Mouse (Mus musculus): ENCODE measurements at regions not wholly inside any gene's neighbourhood (a gene's known extent, or its start where the extent isn't known, plus 50 kb on each side); places are given as distances from the start of the nearest gene placed in this dataset.

DNA sequence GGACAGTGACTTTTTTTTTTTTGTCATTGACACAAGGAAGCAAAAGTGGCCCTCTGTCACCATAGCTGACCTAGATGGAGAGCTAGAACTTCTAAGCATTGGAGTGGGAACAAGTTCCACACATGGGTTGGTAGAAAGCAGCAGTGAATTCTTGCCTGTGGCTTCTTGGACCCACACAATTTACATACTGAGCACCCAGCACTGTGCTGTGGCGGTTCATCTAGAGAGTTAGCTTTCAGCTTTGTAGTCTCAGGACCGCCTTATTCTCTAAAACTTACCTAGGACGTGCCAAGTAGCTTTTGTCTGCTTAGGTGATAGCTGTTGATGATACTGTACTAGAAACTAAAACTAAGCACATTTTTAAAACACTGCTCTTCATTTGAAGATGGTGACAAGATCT is 72.1 kb upstream of the Dgkg start:
- no peaks in the 10 kb centered on the region for H3K27me3 ChIP-seq (ENCODE audit: insufficient read depth, low read length)
- no peak overlapping the region for H3K4me3 ChIP-seq (ENCODE audit: low read depth, low read length)
- 75% methylated on average over 3 of the region's 3 CpGs for WGBS (ENCODE audit: insufficient replicate concordance)
- H3K4me1 ChIP-seq (ENCODE audit: insufficient read depth): no peaks in the 10 kb centered on the region
- H3K4me2 ChIP-seq (ENCODE audit: low read depth, low read length): no peak overlapping the region
- DNase-seq (no peak), ATAC-seq (no peak)
- TF ChIP-seq EP300 (IDR thresholded peaks at IDR 0.05; ENCODE audit: low read depth) (no peak), CTCF (IDR thresholded peaks at IDR 0.05; ENCODE audit: low read depth) (no peak)
- H3K9ac ChIP-seq (replicated peaks): no peak overlapping the region
- no peak overlapping the region for H3K27ac ChIP-seq (ENCODE audit: low read depth)
- no peaks in the 10 kb centered on the region for H3K36me3 ChIP-seq (replicated peaks; ENCODE audit: insufficient read depth, low read length)
- H3K9me3 ChIP-seq (ENCODE audit: low read length): no peaks in the 10 kb centered on the region

GRCm38 (mm10) chr16:22725261-22725660 is 68.2 kb upstream of the Dgkg start:
- Histone ChIP-seq H3K9ac (replicated peaks) (no peak overlapping the region), H3K27ac (ENCODE audit: low read depth) (no peak overlapping the region), H3K4me1 (ENCODE audit: insufficient read depth) (no peaks in the 10 kb centered on the region), H3K36me3 (replicated peaks; ENCODE audit: insufficient read depth, low read length) (no peaks in the 10 kb centered on the region), H3K9me3 (ENCODE audit: low read length) (no peaks in the 10 kb centered on the region), H3K4me2 (ENCODE audit: low read depth, low read length) (no peak overlapping the region), H3K4me3 (ENCODE audit: low read depth, low read length) (no peak overlapping the region), H3K27me3 (ENCODE audit: insufficient read depth, low read length) (no peaks in the 10 kb centered on the region)
- TF ChIP-seq CTCF (IDR thresholded peaks at IDR 0.05; ENCODE audit: low read depth): no peak
- TF ChIP-seq EP300 (IDR thresholded peaks at IDR 0.05; ENCODE audit: low read depth): no peak
- ATAC-seq (no peak), DNase-seq (no peak)
- 88% methylated on average over 3 of the region's 3 CpGs for WGBS (ENCODE audit: insufficient replicate concordance)

GRCm38 (mm10) chr16:22723333-22723732 is 66.3 kb upstream of the Dgkg start:
- Histone ChIP-seq H3K27me3 (ENCODE audit: insufficient read depth, low read length) (no peaks in the 10 kb centered on the region), H3K9ac (replicated peaks) (no peak overlapping the region), H3K4me3 (ENCODE audit: low read depth, low read length) (no peak overlapping the region), H3K9me3 (ENCODE audit: low read length) (no peaks in the 10 kb centered on the region), H3K4me2 (ENCODE audit: low read depth, low read length) (no peak overlapping the region), H3K36me3 (replicated peaks; ENCODE audit: insufficient read depth, low read length) (no peaks in the 10 kb centered on the region), H3K4me1 (ENCODE audit: insufficient read depth) (no peaks in the 10 kb centered on the region), H3K27ac (ENCODE audit: low read depth) (no peak overlapping the region)
- TF ChIP-seq CTCF (IDR thresholded peaks at IDR 0.05; ENCODE audit: low read depth): no peak
- no peak for TF ChIP-seq EP300 (IDR thresholded peaks at IDR 0.05; ENCODE audit: low read depth)
- ATAC-seq (no peak), DNase-seq (no peak)
- whole genome bisulfite sequencing (ENCODE audit: insufficient replicate concordance): 75% methylated on average over 4 of the region's 4 CpGs

- Histone ChIP-seq H3K9ac (replicated peaks) (no peak overlapping the region), H3K4me3 (ENCODE audit: low read depth, low read length) (no peak overlapping the region), H3K36me3 (replicated peaks; ENCODE audit: insufficient read depth, low read length) (no peaks in the 10 kb centered on the region), H3K4me1 (ENCODE audit: insufficient read depth) (no peaks in the 10 kb centered on the region), H3K27ac (ENCODE audit: low read depth) (no peak overlapping the region), H3K4me2 (ENCODE audit: low read depth, low read length) (no peak overlapping the region), H3K9me3 (ENCODE audit: low read length) (no peaks in the 10 kb centered on the region), H3K27me3 (ENCODE audit: insufficient read depth, low read length) (no peaks in the 10 kb centered on the region)
- 63% methylated on average over 4 of the region's 4 CpGs for WGBS (ENCODE audit: insufficient replicate concordance)
- ATAC-seq (no peak), DNase-seq (no peak)
- no peak for TF ChIP-seq EP300 (IDR thresholded peaks at IDR 0.05; ENCODE audit: low read depth)
- TF ChIP-seq CTCF (IDR thresholded peaks at IDR 0.05; ENCODE audit: low read depth): 0 out of 2 replicates have a peak, but pooled peaks have one; percentile 2
These were observed 62.8 kb upstream of the Dgkg start for GRCm38 (mm10) chr16:22719791-22720190.

DNA sequence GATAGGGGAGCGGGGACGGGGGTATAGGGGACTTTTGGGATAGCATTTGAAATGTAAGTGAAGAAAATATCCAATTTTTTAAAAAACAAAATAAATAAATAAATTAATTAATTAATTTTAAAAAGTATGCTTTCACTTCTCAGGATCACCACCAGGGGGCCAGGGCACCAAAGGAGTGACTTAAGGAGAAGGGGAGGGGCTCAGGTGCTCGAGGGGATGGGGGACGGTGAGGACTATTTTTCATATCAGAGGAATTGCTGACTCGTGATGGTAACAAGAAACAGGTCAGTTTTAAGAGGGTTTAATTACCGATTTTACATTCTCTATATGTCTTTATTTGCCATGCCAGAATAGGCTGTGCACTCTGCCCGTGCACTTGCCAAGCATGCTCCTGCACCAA is 62.3 kb upstream of the Dgkg start:
- Histone ChIP-seq H3K27me3 (ENCODE audit: insufficient read depth, low read length) (no peaks in the 10 kb centered on the region), H3K9me3 (ENCODE audit: low read length) (no peaks in the 10 kb centered on the region), H3K4me2 (ENCODE audit: low read depth, low read length) (no peak overlapping the region), H3K36me3 (replicated peaks; ENCODE audit: insufficient read depth, low read length) (no peaks in the 10 kb centered on the region), H3K9ac (replicated peaks) (no peak overlapping the region), H3K27ac (ENCODE audit: low read depth) (no peak overlapping the region), H3K4me1 (ENCODE audit: insufficient read depth) (no peaks in the 10 kb centered on the region), H3K4me3 (ENCODE audit: low read depth, low read length) (no peak overlapping the region)
- no peak for ATAC-seq
- DNase-seq: no peak
- TF ChIP-seq CTCF (IDR thresholded peaks at IDR 0.05; ENCODE audit: low read depth) (peak; percentile 48; the same call in 1 of the 2 replicates), EP300 (IDR thresholded peaks at IDR 0.05; ENCODE audit: low read depth) (no peak)
- 46% methylated on average over 7 of the region's 7 CpGs for WGBS (ENCODE audit: insufficient replicate concordance)

- no peak for DNase-seq
- TF ChIP-seq EP300 (IDR thresholded peaks at IDR 0.05; ENCODE audit: low read depth) (no peak), CTCF (IDR thresholded peaks at IDR 0.05; ENCODE audit: low read depth) (peak; percentile 35; the same call in 1 of the 2 replicates)
- no peak for ATAC-seq
These were observed 60.4 kb upstream of the Dgkg start for GRCm38 (mm10) chr16:22717462-22717861.

GRCm38 (mm10) chr16:22716306-22716830 is 59.3 kb upstream of the Dgkg start:
- no peaks in the 10 kb centered on the region for H3K36me3 ChIP-seq (replicated peaks; ENCODE audit: insufficient read depth, low read length)
- H3K4me1 ChIP-seq (ENCODE audit: insufficient read depth): no peaks in the 10 kb centered on the region
- TF ChIP-seq EP300 (IDR thresholded peaks at IDR 0.05; ENCODE audit: low read depth) (no peak), CTCF (IDR thresholded peaks at IDR 0.05; ENCODE audit: low read depth) (no peak)
- no peak overlapping the region for H3K9ac ChIP-seq (replicated peaks)
- DNase-seq (no peak), ATAC-seq (no peak)
- H3K4me3 ChIP-seq (ENCODE audit: low read depth, low read length): no peak overlapping the region
- H3K4me2 ChIP-seq (ENCODE audit: low read depth, low read length): no peak overlapping the region
- H3K27me3 ChIP-seq (ENCODE audit: insufficient read depth, low read length): no peaks in the 10 kb centered on the region
- H3K9me3 ChIP-seq (ENCODE audit: low read length): no peaks in the 10 kb centered on the region
- 83% methylated on average over 8 of the region's 8 CpGs for WGBS (ENCODE audit: insufficient replicate concordance)
- H3K27ac ChIP-seq (ENCODE audit: low read depth): no peak overlapping the region

More at GRCm38 (mm10) chr16:22717462-22717861, 60.4 kb upstream of the Dgkg start:
- H3K27ac ChIP-seq (ENCODE audit: low read depth): no peak overlapping the region
- WGBS (ENCODE audit: insufficient replicate concordance): 47% methylated on average over 2 of the region's 2 CpGs
- no peak overlapping the region for H3K9ac ChIP-seq (replicated peaks)
- H3K4me1 ChIP-seq (ENCODE audit: insufficient read depth): no peaks in the 10 kb centered on the region
- no peaks in the 10 kb centered on the region for H3K27me3 ChIP-seq (ENCODE audit: insufficient read depth, low read length)
- no peaks in the 10 kb centered on the region for H3K9me3 ChIP-seq (ENCODE audit: low read length)
- H3K36me3 ChIP-seq (replicated peaks; ENCODE audit: insufficient read depth, low read length): no peaks in the 10 kb centered on the region
- H3K4me3 ChIP-seq (ENCODE audit: low read depth, low read length): no peak overlapping the region
- H3K4me2 ChIP-seq (ENCODE audit: low read depth, low read length): no peak overlapping the region

Data from liver, postnatal 0 days (tissue).